Mouse (Mus musculus) midbrain, embryonic 15.5 days (tissue): Measurements from ENCODE around the gene Ncstn. TPM values are rescaled to one million over a fixed set of nuclear protein-coding genes. Genes with fewer than 3 reads are reported as not detected.
A peak's percentile ranks its signal among the peaks of the same experiment; 100 is the strongest.

Experiments
- ATAC-seq: fragments of 200-750 bp; cut with Nextera tagmentation; replicated peaks from 2 replicates; pipeline ENCODE4 v1.8.0; 2017; ENCODE audit warnings: moderate TSS enrichment
- H3K27ac ChIP-seq: fragments of 300-500 bp; sonication (generic); 2 replicates; pipeline ENCODE4 v1.5.1; 2015; ENCODE audit warnings: mild to moderate bottlenecking, inconsistent platforms
- H3K27me3 ChIP-seq: fragments of 300-500 bp; sonication (generic); replicated peaks from 2 replicates; pipeline ENCODE4 v1.6.1; 2015; ENCODE audit warnings: inconsistent platforms
- H3K36me3 ChIP-seq: fragments of 300-500 bp; sonication (generic); replicated peaks from 2 replicates; pipeline ENCODE4 v1.6.1; 2015; ENCODE audit warnings: inconsistent platforms
- H3K4me1 ChIP-seq: fragments of 300-500 bp; sonication (generic); 2 replicates; pipeline ENCODE4 v1.6.1; 2015; ENCODE audit warnings: inconsistent platforms
- H3K4me2 ChIP-seq: fragments of 300-500 bp; sonication (generic); 2 replicates; pipeline ENCODE4 v1.6.1; 2015; ENCODE audit warnings: inconsistent platforms, mild to moderate bottlenecking, moderate library complexity
- H3K4me3 ChIP-seq: fragments of 300-500 bp; sonication (generic); 2 replicates; pipeline ENCODE4 v1.5.1; 2015; ENCODE audit warnings: mild to moderate bottlenecking, inconsistent platforms
- H3K9ac ChIP-seq: fragments of 300-500 bp; sonication (generic); 2 replicates; pipeline ENCODE4 v1.6.1; 2015; ENCODE audit warnings: mild to moderate bottlenecking, inconsistent platforms
- H3K9me3 ChIP-seq: fragments of 300-500 bp; sonication (generic); 2 replicates; pipeline ENCODE4 v1.6.1; 2016; ENCODE audit warnings: inconsistent platforms
- WGBS: fragments of 180-500 bp; shearing (Covaris S2); methylation state at CpG from one replicate; pipeline ENCODE4 v1.1.7; 2015; ENCODE audit warnings: mixed read lengths; 5-methylcytosine and 5-hydroxymethylcytosine counted together
- polyA plus RNA-seq: library from polyadenylated mRNA; unstranded; fragments of >200 nt; fragmentation: Nextera tagmentation; extraction: Ambion mirVana; gene quantifications from 2 replicates; pipeline ENCODE4 v1.2.1, GENCODE M21; 2015

Ncstn gene
- polyA plus RNA-seq, 1 experiment from 2014 or later = 122 TPM

- WGBS = 65% methylated on average over 10 of the region's 10 CpGs
These were observed 25.3 kb upstream of the Ncstn start for GRCm38 (mm10) chr1:172107777-172108477.

GRCm38 (mm10) chr1:172105101-172105500 lies 22.5 kb upstream of the Ncstn start:
- Histone ChIP-seq H3K4me3 (no peak overlapping the region), H3K9ac (no peak overlapping the region), H3K27me3 (no peaks in the 10 kb centered on the region), H3K4me2 (no peak overlapping the region), H3K27ac (no peak overlapping the region), H3K9me3 (no peaks in the 10 kb centered on the region), H3K36me3 (peaks cover 87% of the 10 kb centered on the region), H3K4me1 (no peaks in the 10 kb centered on the region)
- 80% methylated on average over 11 of the region's 11 CpGs for WGBS
- ATAC-seq = no peak

More at GRCm38 (mm10) chr1:172107777-172108477, 25.3 kb upstream of the Ncstn start:
- peaks cover 90% of the 10 kb centered on the region for H3K36me3 ChIP-seq
- H3K4me1 ChIP-seq = no peaks in the 10 kb centered on the region
- H3K27ac ChIP-seq = no peak overlapping the region
- peak; percentile 76 for ATAC-seq
- H3K27me3 ChIP-seq = no peaks in the 10 kb centered on the region
- no peak overlapping the region for H3K4me2 ChIP-seq
- H3K9ac ChIP-seq = no peak overlapping the region
- H3K4me3 ChIP-seq = no peak overlapping the region
- H3K9me3 ChIP-seq = no peaks in the 10 kb centered on the region

- H3K9ac ChIP-seq = no peak overlapping the region
- H3K4me3 ChIP-seq = no peak overlapping the region
- H3K27ac ChIP-seq = no peak overlapping the region
- no peak overlapping the region for H3K4me2 ChIP-seq
- H3K36me3 ChIP-seq = peaks cover 81% of the 10 kb centered on the region
- ATAC-seq = no peak
- no peaks in the 10 kb centered on the region for H3K4me1 ChIP-seq
- 90% methylated on average over 4 of the region's 4 CpGs for WGBS
- no peaks in the 10 kb centered on the region for H3K9me3 ChIP-seq
- no peaks in the 10 kb centered on the region for H3K27me3 ChIP-seq
These were observed 21.0 kb upstream of the Ncstn start for GRCm38 (mm10) chr1:172103619-172104018.

- Histone ChIP-seq H3K9me3 (no peaks in the 10 kb centered on the region), H3K36me3 (peaks cover 59% of the 10 kb centered on the region), H3K4me2 (no peak overlapping the region), H3K27me3 (no peaks in the 10 kb centered on the region), H3K4me1 (no peaks in the 10 kb centered on the region), H3K4me3 (no peak overlapping the region), H3K27ac (no peak overlapping the region), H3K9ac (no peak overlapping the region)
- 86% methylated on average over 6 of the region's 6 CpGs for WGBS
- no peak for ATAC-seq
These were observed 16.9 kb upstream of the Ncstn start for GRCm38 (mm10) chr1:172099325-172100033.

- 30% methylated on average over 6 of the region's 6 CpGs for WGBS
These were observed 12.6 kb upstream of the Ncstn start for GRCm38 (mm10) chr1:172095202-172095601.

GRCm38 (mm10) chr1:172094295-172094694 lies 11.7 kb upstream of the Ncstn start:
- Histone ChIP-seq H3K27ac (no peak overlapping the region), H3K36me3 (peaks cover 52% of the 10 kb centered on the region), H3K9me3 (no peaks in the 10 kb centered on the region), H3K4me2 (no peak overlapping the region), H3K4me1 (no peaks in the 10 kb centered on the region), H3K27me3 (no peaks in the 10 kb centered on the region), H3K4me3 (no peak overlapping the region), H3K9ac (no peak overlapping the region)
- no peak for ATAC-seq

More at GRCm38 (mm10) chr1:172095202-172095601, 12.6 kb upstream of the Ncstn start:
- Histone ChIP-seq H3K4me2 (no peak overlapping the region), H3K36me3 (peaks cover 51% of the 10 kb centered on the region), H3K9ac (no peak overlapping the region), H3K27ac (no peak overlapping the region), H3K4me3 (no peak overlapping the region), H3K4me1 (no peaks in the 10 kb centered on the region), H3K27me3 (no peaks in the 10 kb centered on the region), H3K9me3 (no peaks in the 10 kb centered on the region)
- peak; percentile 73; the same call in 1 of the 2 replicates for ATAC-seq

GRCm38 (mm10) chr1:172093522-172093921 lies 10.9 kb upstream of the Ncstn start:
- H3K4me3 ChIP-seq = no peak overlapping the region
- 55% methylated on average over 3 of the region's 3 CpGs for WGBS
- no peak for ATAC-seq

GRCm38 (mm10) chr1:172082899-172083445 lies 377 bp upstream of the Ncstn start:
- H3K9me3 ChIP-seq = no peaks in the 10 kb centered on the region
- peaks cover 31% of the 10 kb centered on the region for H3K4me1 ChIP-seq
- H3K4me3 ChIP-seq = peak overlapping the region; percentile 81
- ATAC-seq = peak; percentile 85
- H3K4me2 ChIP-seq = peak overlapping the region; percentile 67
- whole genome bisulfite sequencing = 1% methylated on average over 24 of the region's 24 CpGs
- peak overlapping the region; percentile 86 for H3K9ac ChIP-seq
- H3K27ac ChIP-seq = peak overlapping the region; percentile 84
- H3K27me3 ChIP-seq = no peaks in the 10 kb centered on the region
- H3K36me3 ChIP-seq = 0 out of 2 replicates have a peak, but pooled peaks cover 18% of the 10 kb centered on the region

More at GRCm38 (mm10) chr1:172093522-172093921, 10.9 kb upstream of the Ncstn start:
- Histone ChIP-seq H3K27ac (no peak overlapping the region), H3K9me3 (no peaks in the 10 kb centered on the region), H3K4me2 (no peak overlapping the region), H3K9ac (no peak overlapping the region), H3K27me3 (no peaks in the 10 kb centered on the region), H3K4me1 (no peaks in the 10 kb centered on the region), H3K36me3 (peaks cover 57% of the 10 kb centered on the region)

GRCm38 (mm10) chr1:172077981-172078380 lies 4.6 kb downstream of the Ncstn start:
- no peaks in the 10 kb centered on the region for H3K9me3 ChIP-seq
- no peak overlapping the region for H3K27ac ChIP-seq
- ATAC-seq = no peak
- H3K9ac ChIP-seq = no peak overlapping the region
- H3K4me2 ChIP-seq = no peak overlapping the region
- H3K27me3 ChIP-seq = no peaks in the 10 kb centered on the region
- peaks cover 9% of the 10 kb centered on the region for H3K4me1 ChIP-seq
- 82% methylated on average over 5 of the region's 5 CpGs for whole genome bisulfite sequencing
- H3K36me3 ChIP-seq = peaks cover 47% of the 10 kb centered on the region
- no peak overlapping the region for H3K4me3 ChIP-seq

- no peak overlapping the region for H3K9ac ChIP-seq
- H3K4me1 ChIP-seq = no peaks in the 10 kb centered on the region
- H3K9me3 ChIP-seq = no peaks in the 10 kb centered on the region
- H3K4me3 ChIP-seq = no peak overlapping the region
- WGBS = 95% methylated on average over 7 of the region's 7 CpGs
- no peak overlapping the region for H3K4me2 ChIP-seq
- peaks cover 75% of the 10 kb centered on the region for H3K36me3 ChIP-seq
- no peak overlapping the region for H3K27ac ChIP-seq
- ATAC-seq = no peak
- H3K27me3 ChIP-seq = no peaks in the 10 kb centered on the region
These were observed 10.0 kb downstream of the Ncstn start for GRCm38 (mm10) chr1:172072604-172073003.

- Histone ChIP-seq H3K27me3 (no peaks in the 10 kb centered on the region), H3K9me3 (no peaks in the 10 kb centered on the region), H3K4me3 (no peak overlapping the region), H3K27ac (no peak overlapping the region), H3K4me2 (no peak overlapping the region), H3K36me3 (peaks cover 82% of the 10 kb centered on the region), H3K9ac (no peak overlapping the region), H3K4me1 (no peaks in the 10 kb centered on the region)
- 64% methylated on average over 4 of the region's 4 CpGs for WGBS
- ATAC-seq = no peak
These were observed 11.0 kb downstream of the Ncstn start for GRCm38 (mm10) chr1:172071556-172071955.

GRCm38 (mm10) chr1:172070227-172070626 lies 12.4 kb downstream of the Ncstn start:
- Histone ChIP-seq H3K27ac (no peak overlapping the region), H3K9me3 (no peaks in the 10 kb centered on the region), H3K27me3 (no peaks in the 10 kb centered on the region), H3K4me3 (no peak overlapping the region), H3K9ac (no peak overlapping the region), H3K4me1 (no peaks in the 10 kb centered on the region), H3K4me2 (no peak overlapping the region), H3K36me3 (peaks cover 83% of the 10 kb centered on the region)
- WGBS = 84% methylated on average over 6 of the region's 6 CpGs
- no peak for ATAC-seq
